Mouse (Mus musculus): Measurements from ENCODE around the gene Slc6a1. TPM values are rescaled to one million over a fixed set of nuclear protein-coding genes. Genes with fewer than 3 reads are reported as not detected.

Slc6a1 gene
- total RNA-seq (2021), result 100 to 1,000 TPM; 279 to 280 TPM

DNA sequence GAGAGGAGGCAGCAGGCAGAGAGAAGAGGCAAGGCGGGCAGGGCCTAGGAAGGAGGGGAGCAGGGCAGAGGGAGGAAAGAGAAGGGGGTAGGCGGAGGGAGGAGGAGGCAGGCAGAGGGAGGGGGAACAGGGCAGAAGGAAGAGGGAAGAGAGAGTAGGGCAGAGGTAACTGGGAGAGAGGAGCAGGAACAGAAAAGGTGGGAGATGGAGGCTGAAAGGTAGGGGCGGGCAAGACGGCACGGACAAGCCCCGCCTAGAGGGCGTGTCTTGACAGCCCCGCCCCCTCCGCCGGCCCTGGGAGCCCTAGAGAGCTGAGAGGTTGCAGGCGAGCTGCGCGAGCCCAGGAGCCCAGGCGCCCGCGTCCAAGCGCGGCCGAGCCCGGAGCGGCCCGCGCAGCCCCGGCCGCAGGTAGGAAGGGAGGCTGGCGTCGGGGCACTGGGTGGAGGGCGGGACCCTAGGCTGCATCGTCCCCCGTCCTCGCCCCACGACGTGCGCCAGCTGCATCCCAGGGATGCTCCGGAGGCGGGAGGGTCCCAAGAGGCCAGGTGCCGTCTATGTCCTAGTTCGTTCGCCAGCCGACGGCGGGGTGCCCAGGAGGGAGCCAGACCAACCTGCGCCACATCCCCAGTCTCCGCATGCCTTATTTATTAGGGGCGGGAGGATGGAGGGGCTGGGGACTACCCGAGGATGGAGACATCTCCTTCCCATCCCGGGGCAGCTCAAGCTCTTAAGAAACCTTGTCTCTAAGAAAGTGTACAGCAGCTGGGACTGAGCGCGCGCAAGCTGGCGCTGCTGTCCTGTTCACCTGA, at the start of gene Slc6a1:
Slc6a1 (plus strand) TSS at position 167 of the 809 bp plus-strand sequence.
- peak; percentile 72 to 77 for DNase-seq

DNA sequence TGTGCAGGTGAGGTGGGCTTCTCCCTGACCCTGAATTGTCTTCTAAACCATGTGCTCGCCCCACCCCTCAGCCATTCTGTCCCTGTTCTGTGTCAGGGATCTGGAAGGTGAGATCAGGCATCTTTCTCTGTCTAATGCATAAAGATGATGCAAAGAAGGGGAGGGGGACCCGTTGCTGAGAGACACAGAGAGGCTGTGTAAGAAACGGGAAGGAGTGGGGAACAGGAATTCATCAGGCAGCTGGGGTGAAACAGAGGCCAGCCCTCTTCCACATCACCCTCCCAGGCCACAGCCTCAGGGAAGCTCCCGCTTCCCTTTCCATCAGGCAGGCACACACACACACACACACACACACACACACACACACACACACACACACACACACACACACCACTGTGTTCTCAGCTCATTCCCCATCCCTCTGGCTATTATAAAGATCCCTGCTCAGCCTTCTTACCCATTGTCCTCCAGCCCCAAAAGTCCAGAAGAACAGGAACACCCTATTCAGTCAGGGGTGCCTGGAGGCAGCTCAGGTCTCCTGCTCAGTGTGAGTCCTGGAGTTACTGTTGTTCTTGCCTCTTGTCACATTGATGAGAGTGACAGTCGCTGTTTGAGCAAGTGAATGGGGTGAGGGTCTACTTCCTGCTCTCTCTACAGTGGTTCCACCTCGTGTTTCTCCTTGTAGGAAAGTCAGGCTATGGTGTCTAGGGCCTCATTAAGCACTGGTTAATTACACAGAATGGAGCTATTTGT, 43.4 kb upstream of the Slc6a1 start:
- no peak for DNase-seq

DNA sequence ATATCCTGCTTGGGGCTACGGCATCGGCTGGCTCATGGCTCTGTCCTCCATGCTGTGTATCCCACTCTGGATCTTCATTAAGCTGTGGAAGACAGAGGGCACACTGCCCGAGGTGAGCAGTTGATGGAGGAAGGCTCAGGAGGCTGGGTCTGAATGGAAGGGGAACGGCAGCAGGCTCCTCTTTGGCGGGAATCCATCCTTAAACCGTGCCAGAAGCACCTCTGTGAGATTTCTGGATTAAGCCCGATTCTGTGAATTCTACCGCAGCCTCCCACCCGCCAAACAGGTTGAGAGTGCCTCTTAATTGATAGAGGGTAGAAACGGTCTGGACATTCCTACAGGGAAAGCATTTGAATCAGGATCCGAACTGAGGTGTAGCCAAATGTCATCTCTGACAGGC, 36.8 kb upstream of the Slc6a1 start:
- no peak for DNase-seq

DNA sequence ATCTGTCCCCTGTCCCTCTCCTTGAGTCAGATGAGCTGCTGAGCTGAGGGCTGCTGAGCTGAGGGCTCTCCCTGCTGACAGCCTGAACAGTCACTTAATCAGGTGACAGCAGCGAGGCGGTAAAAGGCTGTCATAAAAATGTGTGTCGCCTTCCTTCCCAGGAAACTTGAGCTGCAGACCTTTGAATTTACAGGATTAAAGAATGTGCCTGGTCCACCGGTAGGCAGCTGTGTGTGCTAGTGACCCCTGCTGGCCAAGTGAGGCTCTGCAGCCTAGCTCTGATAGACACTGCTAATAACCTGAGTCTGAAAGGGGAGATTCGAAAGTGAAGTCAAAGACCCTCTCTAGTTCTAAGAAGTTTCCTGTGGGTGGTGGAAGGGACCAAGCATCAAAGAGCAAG, 32.1 kb upstream of the Slc6a1 start:
- peak; percentile 64 to 73 for DNase-seq

DNA sequence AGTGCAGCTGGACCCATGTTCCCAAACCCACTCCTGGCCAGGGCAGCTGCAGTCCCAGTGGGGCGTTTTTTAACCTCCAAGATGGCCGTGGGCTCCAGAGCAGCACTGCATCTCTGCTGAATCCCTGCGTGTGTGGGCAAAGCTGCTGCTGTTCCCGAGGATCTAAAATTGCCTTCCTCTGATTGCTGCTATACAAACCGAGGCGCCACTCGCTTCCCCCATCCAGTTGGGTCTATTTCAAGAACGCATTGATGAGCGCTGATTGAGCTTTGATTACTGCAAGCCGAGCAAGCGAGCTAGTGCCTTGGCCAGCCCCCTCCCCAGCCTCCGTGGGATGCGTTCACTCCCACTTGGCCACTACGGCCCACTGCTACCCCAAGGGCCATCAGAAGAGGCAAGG, 27.5 kb upstream of the Slc6a1 start:
- peak; percentile 34 to 38 for DNase-seq

DNA sequence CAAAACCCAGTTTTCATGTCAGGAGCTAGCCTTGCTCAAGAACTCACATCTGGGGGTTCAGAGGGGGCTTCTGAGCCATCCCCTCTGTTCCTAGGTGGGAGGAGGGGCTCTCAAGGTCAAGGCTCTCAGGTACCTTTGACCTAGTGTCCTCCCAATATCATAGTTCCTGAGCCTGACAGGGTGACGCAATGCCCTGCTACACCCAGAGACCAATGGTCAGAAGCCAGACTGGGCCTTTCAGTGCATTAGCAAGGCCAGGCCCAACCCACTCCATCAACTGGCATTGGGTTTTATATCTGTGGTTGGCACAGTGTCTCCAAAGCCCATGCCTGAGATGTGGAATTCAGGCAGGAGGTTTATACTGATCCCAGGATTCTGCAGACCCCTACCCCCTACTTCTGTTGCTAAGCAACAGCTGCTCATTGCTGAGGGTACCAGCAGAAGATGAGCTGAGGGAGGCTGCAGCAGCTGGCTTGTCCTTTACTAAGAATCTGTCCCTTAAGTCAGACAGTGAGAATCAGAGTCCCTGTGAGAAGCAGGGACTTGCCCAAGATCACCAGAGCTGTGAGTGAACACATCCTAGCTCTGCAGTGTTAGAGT, 24.6 kb upstream of the Slc6a1 start:
- DNase-seq, result no peak

DNA sequence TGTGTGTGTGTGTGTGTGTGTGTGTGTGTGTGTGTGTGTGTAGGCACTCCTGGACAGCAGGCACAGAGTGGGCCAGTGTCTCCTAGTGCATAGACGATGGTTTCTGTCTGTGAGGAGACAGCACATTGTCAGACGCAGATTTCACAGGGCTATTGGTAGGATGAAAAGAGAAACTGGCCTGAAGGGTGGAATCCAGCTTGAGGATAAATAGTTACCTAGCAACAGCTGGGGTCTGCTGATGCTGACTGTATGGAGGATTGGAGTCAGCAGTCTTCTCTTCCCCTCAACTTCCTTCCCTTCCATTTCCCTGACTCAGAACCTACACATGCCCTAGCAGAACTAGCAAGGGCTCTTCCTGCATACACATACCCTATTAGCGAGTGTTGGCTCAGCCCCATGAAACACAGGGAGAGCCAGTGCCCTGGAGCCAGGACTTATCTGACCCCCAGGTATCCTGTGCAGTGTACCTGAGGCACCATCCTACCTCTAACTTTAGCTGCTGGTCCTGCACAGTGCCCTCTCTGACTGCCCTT, 23.7 kb upstream of the Slc6a1 start:
- DNase-seq, result no peak

DNA sequence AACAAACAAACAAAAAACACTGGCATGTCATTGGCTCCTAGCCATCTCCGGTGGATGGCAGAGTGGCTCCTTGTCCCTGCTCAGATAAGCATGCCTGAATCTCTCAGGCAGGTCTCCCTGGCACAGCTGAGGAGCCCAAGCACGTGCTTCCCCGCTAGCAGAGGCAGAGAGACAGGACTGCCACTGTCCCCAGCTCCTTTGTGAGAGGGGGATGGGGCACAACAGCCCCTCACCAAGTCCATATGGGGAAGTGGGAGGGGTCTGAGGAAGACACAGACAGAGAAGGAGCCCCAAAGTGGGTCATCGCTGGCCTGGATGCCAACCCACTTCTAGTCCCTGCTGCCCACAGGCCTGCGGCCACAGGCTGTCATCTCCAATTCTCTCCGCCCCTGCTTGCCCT, 20.8 kb upstream of the Slc6a1 start:
- DNase-seq, result no peak

DNA sequence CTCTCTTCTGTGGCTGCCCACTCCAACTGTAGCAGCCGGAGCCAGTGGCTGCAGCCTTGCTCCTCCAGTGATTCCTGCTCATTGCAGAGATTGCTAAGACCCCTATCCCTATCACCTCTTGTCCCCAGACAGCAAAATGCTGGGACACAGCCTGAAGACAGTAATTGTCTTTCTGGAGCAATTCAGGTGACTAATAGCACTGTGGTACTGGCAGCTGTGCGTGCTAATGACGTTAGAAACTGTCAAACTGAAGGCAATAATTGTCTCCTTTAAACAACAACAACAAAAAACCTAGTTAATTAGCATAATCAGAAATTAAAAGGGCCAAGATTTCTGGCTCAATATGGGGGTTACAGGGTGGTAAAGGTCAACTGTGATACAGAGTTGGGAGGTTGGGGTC, 18.4 kb upstream of the Slc6a1 start:
- DNase-seq, result no peak

DNA sequence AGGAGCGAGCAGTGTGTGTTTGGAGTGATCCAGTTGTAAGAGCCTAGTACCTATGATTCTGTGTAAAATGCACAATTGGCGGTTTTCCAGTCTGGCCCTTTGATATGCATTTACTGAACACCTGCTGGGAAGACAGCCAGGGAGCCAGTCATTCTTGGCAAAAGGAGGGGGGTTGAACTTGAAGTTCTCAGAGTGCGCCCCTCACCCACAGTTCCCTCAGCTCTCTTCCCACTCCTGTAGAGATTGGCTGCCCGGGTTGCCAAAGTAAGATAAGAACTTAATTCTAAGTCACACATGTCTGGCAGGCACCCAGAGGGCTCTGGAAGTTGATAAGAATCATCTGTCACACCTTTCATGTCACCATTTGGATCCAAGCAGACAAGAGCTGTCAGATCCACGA, 18.0 kb upstream of the Slc6a1 start:
- no peak for DNase-seq

DNA sequence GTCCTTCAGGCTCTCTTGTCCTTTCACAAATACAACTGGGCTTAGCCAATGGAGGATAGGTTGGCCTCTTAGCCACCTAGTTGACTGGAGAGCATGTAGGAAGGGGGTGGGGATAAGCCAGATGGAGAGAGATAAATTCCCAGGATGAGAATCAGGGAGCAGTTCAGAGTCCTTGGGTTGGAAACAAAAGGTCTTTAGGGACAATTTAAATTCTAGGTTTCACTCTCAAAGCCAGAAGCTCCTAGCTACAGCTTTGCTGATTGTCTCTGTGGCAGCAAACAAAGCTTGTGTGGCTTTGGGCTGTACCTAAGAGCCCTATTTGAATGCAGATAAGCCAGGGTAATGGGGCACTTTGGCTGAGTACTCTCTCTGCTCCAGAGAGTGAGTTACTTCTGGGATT, 16.2 kb upstream of the Slc6a1 start:
- no peak for DNase-seq

DNA sequence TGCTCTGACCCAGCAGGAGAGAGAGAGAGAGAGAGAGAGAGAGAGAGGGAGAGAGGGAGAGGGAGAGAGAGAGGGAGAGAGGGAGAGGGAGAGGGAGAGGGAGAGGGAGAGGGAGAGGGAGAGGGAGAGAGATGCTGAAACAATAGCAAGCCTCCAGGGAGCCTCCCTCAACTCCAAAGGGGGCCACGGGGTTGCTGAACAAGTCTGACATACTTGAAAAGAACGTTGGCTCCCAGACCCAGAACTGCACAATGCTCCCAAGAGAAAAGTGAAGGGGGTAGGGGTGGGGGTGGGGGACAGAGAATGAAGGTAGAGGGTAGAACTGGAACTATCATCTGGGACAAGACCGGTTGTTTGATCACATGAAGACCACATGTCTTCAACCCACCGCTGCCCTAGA, 14.5 kb upstream of the Slc6a1 start:
- DNase-seq, result no peak

DNA sequence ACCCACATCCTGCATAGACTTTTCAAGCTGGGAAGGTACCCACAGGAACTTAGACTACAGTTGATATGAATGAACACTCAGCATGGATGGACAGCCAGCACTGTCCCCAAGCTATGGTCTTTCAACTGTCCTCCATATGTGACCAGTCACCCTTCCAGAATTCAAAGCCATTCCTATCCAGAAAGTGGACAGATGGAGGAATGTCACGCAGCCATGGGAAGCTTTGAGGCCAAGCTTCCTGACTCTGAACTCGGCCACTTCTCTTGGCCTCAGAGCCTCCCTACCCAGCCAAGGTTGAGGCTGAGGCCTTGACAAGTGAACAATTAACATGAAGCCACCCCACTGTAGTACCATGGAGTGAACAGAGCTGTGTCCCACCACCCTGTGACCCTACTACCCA, 12.8 kb upstream of the Slc6a1 start:
- no peak for DNase-seq

DNA sequence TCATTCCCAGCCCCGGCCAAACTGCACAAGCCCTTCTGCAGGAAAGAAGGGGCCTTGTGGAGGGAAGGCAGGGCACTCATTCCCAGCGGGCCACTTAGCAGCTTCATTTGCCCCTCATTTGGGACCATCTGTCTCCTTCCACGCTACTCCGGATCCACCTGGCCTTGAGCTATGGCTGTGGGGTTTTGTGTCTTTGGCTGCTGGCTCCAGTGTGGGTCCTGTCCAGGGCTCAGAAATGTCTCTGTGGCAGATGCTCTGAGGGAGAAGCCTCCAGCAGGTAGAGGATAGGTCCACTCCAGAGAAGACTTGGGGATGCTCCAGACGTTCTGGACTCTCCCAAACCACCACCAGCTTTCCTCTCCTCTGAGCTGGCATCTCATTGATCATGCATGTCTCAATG, 11.6 kb upstream of the Slc6a1 start:
- no peak for DNase-seq

DNA sequence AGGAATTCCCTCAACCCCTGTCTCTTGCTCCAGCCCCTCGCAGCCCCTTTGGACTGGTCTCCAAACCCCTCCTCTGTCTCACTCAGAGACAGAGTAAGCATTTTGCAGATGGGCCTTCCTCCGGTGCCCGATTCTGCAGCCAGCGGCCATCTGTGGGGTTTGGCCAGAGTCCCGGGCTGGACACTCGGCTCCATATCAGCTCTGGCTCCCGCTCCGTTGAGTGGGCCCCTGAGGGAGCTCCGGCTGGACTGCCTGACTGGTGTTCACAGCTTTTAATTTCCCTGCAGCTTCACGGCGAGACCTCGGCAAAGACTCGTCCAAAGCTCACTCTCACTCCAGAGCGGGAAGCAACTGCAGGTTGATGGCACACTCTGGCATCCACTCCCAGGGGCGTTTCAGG, 10.2 kb upstream of the Slc6a1 start:
- peak; percentile 59 to 61 for DNase-seq

DNA sequence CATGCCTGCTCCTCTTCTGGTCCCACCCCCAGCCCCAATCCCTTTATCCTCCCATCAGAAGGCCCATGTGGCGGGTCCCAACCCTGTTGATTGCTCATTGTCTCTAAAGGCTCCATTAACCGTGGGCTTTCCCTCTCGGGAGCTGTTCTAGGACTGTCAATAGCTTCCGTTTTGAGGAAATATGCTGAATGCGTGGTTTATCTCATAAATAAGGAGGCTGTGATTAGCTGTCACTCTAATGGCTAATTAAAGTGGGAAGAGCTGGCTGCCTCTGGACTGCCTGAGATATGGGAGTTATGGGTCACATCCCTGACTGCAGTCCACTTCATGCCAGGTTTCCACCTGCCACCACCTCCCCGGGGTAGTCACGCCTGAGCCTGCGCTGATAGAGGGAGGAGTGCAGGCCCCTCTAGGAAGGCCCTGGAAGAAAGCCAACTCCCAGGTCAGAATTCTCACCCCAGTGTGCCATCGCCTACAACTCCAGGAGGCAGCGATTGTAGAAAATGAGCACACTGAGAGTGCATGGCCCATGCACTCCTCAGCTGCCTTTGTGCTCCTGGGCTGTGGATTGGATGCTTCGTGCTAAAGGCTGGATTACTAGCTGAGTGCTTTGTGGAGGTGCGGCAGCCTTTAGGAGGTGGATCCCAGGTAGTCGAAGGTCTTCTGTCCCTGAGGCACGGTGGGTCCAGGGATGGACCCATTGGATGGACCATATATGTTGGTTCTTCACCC, 8.3 kb upstream of the Slc6a1 start:
- DNase-seq, result no peak

DNA sequence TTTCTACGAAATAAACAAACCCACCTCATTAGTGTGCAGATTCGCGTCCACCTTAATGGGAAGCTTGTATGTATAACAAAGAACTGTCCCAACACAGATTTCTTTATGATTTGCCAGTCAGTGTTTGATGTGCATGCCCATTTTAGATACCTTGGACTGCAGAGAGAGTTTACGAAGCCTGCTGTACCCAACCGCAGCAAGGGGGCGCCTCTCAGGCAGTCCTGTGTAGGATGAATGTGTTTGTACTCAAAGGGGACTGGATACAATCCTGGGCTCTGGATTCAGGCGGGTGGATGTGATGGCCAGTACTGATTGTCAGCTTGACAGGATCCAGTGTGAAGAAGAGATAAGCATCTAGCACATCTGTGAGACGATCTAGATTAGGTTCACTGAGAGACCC, 6.6 kb upstream of the Slc6a1 start:
- DNase-seq, result no peak

DNA sequence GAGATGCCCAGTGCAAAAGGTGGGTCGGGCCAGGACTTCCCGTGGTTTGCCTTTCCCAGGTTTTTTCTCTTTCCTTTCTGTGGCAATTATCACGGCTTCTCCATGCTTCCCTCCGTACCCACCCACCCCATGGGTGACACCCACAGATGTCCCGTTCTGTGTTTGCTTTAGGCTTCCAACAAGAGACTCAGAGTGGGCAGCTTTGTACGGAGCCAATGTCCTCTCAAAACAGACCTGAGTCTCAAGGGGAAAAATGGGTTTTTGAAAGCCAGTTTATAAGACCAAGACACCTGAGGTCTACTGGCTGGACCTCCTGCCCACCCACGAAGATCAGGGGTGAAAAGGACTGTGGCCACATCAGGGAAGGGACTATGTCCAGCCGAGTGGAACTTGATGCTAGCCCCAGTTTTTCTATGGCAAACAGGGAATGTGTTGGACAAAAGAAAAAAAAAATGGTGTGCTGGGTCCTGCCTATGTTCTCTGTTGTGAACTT, 889 bp downstream of the Slc6a1 start:
- DNase-seq, result no peak

DNA sequence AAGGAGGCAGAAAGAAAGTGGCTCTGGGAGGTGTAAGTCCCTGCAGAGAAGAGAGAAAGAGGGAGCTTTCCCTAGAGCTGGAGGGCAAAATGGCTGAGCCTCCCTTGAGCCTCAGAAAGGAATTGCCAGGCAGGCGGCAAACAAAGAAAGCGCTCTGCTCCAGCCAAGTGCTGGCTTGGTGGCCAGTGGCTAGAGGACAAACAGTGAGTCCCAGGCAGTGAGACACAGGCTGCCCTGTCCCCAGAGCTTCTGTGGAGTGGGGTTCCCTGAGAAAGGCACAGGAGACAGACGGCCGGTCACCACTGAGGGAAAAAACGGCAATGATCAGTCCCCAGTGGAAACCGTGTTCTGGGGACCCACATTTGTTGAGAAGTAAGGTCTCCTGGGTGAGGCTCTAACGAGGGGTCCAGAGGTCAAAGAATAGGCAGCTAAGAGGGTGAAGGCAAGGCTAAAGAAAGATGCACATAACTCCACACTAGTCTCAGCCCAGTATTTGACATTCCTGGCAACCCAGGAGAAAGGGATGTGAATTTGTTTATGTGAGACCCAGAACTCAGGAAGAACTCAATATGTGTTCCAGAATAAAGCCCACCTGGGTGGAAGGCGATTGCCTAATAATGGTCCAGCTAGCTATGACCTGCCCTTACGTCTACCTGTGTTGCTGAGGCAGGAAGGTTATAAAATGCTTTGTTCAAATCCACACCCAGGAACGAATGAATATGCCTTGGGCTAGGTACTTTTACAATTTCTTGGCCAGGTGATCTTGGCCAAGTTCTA, 1.7 kb downstream of the Slc6a1 start:
- DNase-seq, result peak; percentile 69 to 73

DNA sequence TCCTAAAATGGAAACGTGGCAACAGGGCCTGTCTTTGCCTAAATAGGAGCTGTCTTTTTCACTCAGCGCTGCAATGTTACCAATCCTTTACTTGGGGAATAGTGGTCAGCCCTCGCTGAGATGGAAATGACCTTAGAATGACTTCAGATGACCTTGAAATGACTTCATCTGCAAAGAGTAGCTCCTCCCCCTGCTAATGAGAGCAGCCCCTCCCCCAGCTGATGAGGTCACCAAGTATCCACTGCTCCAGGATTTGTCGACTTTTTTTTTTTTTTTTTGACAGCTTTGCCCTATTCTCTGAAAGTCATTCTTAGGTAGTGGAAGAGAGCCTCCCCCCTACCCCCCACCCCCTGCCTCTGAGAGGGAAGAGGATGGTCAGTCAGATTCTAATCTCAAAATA, 3.0 kb downstream of the Slc6a1 start:
- DNase-seq, result no peak

DNA sequence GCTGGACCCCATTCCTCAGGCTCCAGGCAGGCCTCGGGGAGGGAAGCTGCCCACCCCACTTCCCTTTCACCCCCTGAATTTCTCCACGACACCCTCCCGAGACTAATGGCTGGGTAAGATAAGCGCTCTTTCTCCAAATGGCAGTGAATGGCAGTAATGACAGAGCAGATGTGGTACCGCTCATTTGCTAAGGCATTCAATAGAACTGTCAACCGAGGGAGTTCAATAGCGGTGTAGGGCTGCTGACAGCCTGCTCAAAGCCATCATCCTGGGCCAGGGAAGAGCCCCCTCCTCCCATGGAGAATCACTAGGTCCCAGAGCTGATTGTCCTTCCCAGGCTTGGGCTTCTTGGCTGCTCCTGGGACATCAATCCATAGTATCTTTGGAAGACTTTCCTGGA, 6.7 kb downstream of the Slc6a1 start:
- no peak for DNase-seq

DNA sequence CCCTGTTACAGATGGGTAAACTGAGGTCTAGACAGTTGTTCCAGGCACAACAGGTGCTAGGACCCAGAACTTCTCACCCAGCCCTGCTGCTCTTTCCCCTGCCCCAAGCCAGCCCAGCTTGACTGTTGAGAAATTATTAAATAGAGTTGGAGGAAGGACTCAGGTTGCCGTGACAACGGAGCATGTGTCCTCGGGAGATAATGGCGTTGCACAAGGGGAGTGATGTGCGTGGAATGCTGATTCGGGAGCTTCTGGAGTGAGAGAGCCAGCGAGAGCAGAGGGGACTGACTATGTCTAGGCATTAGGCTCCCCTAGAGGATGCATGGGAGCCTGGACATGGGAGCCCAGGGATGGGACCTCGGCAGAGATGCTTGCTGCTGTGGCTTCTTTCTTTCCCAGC, 7.7 kb downstream of the Slc6a1 start:
- peak; percentile 80 for DNase-seq
